Mouse (Mus musculus) cortical plate, adult 2 months (tissue): ENCODE data around the gene Il1rl1.

Source experiments
- CTCF ChIP-seq: fragments of 200-500 bp; IDR thresholded peaks from 2 replicates; pipeline ENCODE4 v1.5.1; 2011; ENCODE audit warnings: mild to moderate bottlenecking, control low read depth, low read length; ENCODE audit not compliant: insufficient read depth; ENCODE audit errors: extremely low read depth
- POLR2A ChIP-seq: fragments of 200-500 bp; IDR thresholded peaks from 2 replicates; pipeline ENCODE4 v1.6.1; 2011; ENCODE audit warnings: mild to moderate bottlenecking, low read length, control low read depth; ENCODE audit not compliant: insufficient read depth; ENCODE audit errors: extremely low read depth

GRCm38 (mm10) chr1:40474336-40474735, 45.0 kb downstream of the Il1rl1 start:
- TF ChIP-seq CTCF (no peak), POLR2A (no peak)
